Mouse (Mus musculus) lung, embryonic 14.5 days (tissue): ENCODE results near the gene Snai1. TPM values are rescaled to one million over a fixed set of nuclear protein-coding genes. Genes with fewer than 3 reads are reported as not detected.

ENCODE experiments used
- ATAC-seq: fragments of 200-750 bp; cut with Nextera tagmentation; 2 replicates; pipeline ENCODE4 v1.8.0; 2017; ENCODE audit warnings: mild to moderate bottlenecking, moderate TSS enrichment, moderate library complexity; ENCODE audit not compliant: insufficient read depth
- DNase-seq: peaks from one replicate; pipeline ENCODE4 v3.0.0-alpha.2; 2015
- H3K27ac ChIP-seq: fragments of 300-500 bp; sonication (generic); 2 replicates; pipeline ENCODE4 v1.5.1; 2014; ENCODE audit warnings: low read depth, mild to moderate bottlenecking, moderate library complexity
- H3K27me3 ChIP-seq: fragments of 300-500 bp; sonication (generic); 2 replicates; pipeline ENCODE4 v1.6.1; 2014; ENCODE audit warnings: low read length, control low read depth; ENCODE audit not compliant: insufficient read depth
- H3K36me3 ChIP-seq: fragments of 300-500 bp; sonication (generic); 2 replicates; pipeline ENCODE4 v1.6.1; 2014; ENCODE audit warnings: control low read depth; ENCODE audit not compliant: insufficient read depth
- H3K4me1 ChIP-seq: fragments of 300-500 bp; sonication (generic); 2 replicates; pipeline ENCODE4 v1.6.1; 2014; ENCODE audit warnings: antibody characterized with exemption, control low read depth; ENCODE audit not compliant: insufficient read depth
- H3K4me2 ChIP-seq: fragments of 300-500 bp; sonication (generic); 2 replicates; pipeline ENCODE4 v1.6.1; 2014; ENCODE audit warnings: mild to moderate bottlenecking
- H3K4me3 ChIP-seq: fragments of 300-500 bp; sonication (generic); 2 replicates; pipeline ENCODE4 v1.5.1; 2014; ENCODE audit warnings: low read depth, low read length
- H3K9ac ChIP-seq: fragments of 300-500 bp; sonication (generic); 2 replicates; pipeline ENCODE4 v1.6.1; 2014
- H3K9me3 ChIP-seq: fragments of 300-500 bp; sonication (generic); 2 replicates; pipeline ENCODE4 v1.6.1; 2016; ENCODE audit warnings: low read depth, low read length, control low read depth
- CTCF ChIP-seq: IDR thresholded peaks from 2 replicates; pipeline ENCODE4 v1.5.1; 2016; ENCODE audit warnings: antibody characterized with exemption, low read depth
- WGBS: fragments of 180-500 bp; shearing (Covaris S2); extraction: QIAGEN DNeasy Blood & Tissue Kit; methylation state at CpG from one replicate; pipeline ENCODE4 v1.1.7; 2014; 5-methylcytosine and 5-hydroxymethylcytosine counted together
- polyA plus RNA-seq: library from polyadenylated mRNA; unstranded; fragments of >200 nt; fragmentation: Nextera tagmentation; extraction: Ambion mirVana; gene quantifications from 2 replicates; pipeline ENCODE4 v1.2.1, GENCODE M21; 2014

The Snai1 gene
- polyA plus RNA-seq, 1 experiment from 2014 or later = 162 TPM

DNA sequence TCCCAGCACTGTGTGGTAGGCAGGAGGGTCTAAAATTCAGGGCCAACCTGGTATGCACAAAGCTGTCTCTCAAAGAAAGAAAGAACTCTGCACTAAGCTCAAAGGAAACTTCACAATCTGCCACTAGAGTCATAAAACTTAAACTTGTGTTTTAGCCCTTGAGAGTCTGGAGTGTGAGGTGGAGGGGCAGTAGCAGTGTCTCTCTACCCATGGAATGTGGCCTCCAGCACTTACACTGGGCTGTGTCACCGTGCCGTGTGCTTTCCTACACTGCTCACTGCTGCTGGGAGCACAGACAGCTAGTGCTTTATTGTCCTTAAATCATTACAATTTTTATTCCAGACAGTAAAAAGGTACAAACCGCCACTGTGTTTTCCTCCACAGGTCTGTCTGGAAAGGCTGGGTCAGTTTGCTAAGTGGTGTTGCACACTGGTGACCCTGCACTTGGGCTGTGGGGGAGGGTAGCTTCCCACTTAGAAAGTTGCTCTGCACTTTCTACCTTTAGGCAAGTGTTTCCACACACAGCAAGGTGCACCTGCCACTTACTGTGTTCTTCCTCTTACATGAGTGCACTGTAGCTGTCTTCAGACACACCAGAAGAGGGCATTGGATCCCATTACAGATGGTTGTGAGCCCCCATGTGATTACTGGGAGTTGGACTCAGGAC, 30.1 kb upstream of the Snai1 start:
- Histone ChIP-seq H3K9me3 (no peaks in the 10 kb centered on the region), H3K27ac (no peak overlapping the region), H3K36me3 (peaks cover 78% of the 10 kb centered on the region), H3K4me2 (no peak overlapping the region), H3K9ac (no peak overlapping the region), H3K4me1 (peaks cover 12% of the 10 kb centered on the region), H3K4me3 (no peak overlapping the region), H3K27me3 (no peaks in the 10 kb centered on the region)
- no peak for ATAC-seq
- TF ChIP-seq CTCF = no peak
- no peak for DNase-seq
- 77% methylated on average over 3 of the region's 3 CpGs for WGBS

DNA sequence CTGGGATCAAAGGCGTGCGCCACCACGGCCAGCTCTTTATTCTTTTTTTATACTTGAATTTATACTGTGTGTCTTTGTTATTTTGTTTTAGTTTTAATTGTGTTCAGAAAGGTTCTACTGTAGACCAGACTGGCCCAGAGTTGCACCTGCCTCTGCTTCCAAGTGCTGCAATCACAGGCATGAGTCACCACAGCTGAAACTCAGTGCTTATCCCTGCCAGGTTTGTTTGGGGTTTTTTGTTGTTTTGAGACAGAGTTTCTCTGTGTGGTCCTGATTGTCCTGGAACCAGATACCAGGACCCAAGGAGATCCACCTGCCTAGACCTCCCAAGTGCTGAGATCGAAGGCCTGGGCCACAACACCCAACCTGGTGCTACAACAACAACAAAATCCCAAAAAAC, 29.4 kb upstream of the Snai1 start:
- 92% methylated on average over 4 of the region's 4 CpGs for WGBS
- Histone ChIP-seq H3K4me2 (no peak overlapping the region), H3K36me3 (peaks cover 86% of the 10 kb centered on the region), H3K27ac (no peak overlapping the region), H3K9me3 (no peaks in the 10 kb centered on the region), H3K9ac (no peak overlapping the region), H3K4me3 (no peak overlapping the region), H3K4me1 (peaks cover 11% of the 10 kb centered on the region), H3K27me3 (no peaks in the 10 kb centered on the region)
- ATAC-seq (no peak), DNase-seq (no peak)
- no peak for TF ChIP-seq CTCF

DNA sequence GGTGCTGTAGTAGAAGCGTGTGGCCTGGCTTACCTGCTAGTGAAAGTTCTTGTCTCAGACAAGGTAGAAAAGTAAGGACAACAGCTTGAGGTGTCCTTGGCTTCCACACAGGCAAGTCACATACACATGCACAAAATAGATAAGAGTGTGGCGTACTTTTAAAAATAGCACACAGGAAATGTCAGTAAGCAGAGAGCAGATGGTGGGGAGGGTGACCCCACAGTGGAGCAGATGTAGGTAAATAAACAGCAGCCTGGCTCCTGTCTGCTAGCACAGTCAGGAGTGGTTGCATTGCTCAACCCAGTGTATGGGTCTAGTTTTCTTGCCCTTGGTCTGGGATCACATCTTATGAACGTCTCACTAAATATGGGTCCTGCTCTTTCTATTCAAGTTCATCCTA, 27.5 kb upstream of the Snai1 start:
- Histone ChIP-seq H3K9ac (no peak overlapping the region), H3K27ac (no peak overlapping the region), H3K9me3 (no peaks in the 10 kb centered on the region), H3K27me3 (no peaks in the 10 kb centered on the region), H3K36me3 (peaks cover 98% of the 10 kb centered on the region), H3K4me2 (no peak overlapping the region), H3K4me1 (no peaks in the 10 kb centered on the region), H3K4me3 (no peak overlapping the region)
- no peak for TF ChIP-seq CTCF
- DNase-seq (no peak), ATAC-seq (no peak)
- WGBS = 67% methylated on average over 3 of the region's 3 CpGs

DNA sequence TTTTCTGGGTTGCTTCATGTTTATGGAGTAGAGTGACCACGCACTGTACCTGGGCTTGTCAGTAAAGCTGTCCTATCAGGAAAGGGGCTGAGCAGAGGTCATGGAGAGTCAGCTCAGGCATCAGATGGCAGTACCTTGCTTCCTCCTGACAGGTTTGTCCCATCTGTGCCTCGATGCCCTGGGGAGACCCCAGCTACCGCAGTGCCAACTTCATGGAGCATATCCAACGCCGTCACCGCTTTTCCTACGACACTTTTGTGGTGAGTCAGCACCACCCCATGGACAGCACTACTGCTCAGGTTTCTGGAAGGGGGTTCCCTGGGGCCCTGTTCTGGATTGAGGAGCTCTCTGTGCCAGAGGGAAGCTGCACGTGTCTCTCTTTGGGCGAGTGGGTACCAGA, 25.6 kb upstream of the Snai1 start:
- WGBS = 95% methylated on average over 9 of the region's 9 CpGs
- no peak for DNase-seq

DNA sequence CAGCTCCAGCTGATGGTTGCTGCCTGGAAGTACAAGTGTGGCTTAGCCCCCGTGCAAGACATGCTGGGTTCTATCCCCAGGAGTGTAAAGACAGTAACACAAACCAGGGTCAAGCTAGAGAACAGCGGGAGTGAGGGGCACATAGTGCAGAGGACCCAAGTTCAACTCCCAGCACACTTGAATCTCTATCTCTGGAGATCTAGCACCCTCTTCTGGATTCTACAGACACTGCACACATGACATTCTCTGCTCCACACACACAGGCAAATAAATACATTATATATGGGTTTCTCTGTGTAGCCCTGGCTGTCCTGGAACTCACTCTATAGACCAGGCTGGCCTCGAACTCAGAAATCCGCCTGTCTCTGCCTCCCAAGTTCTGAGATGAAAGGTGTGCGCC, 25.0 kb upstream of the Snai1 start:
- 91% methylated on average over 5 of the region's 5 CpGs for WGBS
- Histone ChIP-seq H3K4me3 (no peak overlapping the region), H3K27me3 (no peaks in the 10 kb centered on the region), H3K27ac (no peak overlapping the region), H3K4me2 (no peak overlapping the region), H3K9ac (no peak overlapping the region), H3K36me3 (peaks cover 97% of the 10 kb centered on the region), H3K4me1 (no peaks in the 10 kb centered on the region), H3K9me3 (no peaks in the 10 kb centered on the region)
- peak; percentile 51 for TF ChIP-seq CTCF
- DNase-seq (peak; percentile 22), ATAC-seq (no peak)

More for the DNA sequence above, 25.6 kb upstream of the Snai1 start:
- Histone ChIP-seq H3K4me1 (no peaks in the 10 kb centered on the region), H3K4me3 (no peak overlapping the region), H3K36me3 (peaks cover 97% of the 10 kb centered on the region), H3K9me3 (no peaks in the 10 kb centered on the region), H3K4me2 (no peak overlapping the region), H3K27ac (no peak overlapping the region), H3K9ac (no peak overlapping the region), H3K27me3 (no peaks in the 10 kb centered on the region)
- ATAC-seq = no peak
- no peak for TF ChIP-seq CTCF

DNA sequence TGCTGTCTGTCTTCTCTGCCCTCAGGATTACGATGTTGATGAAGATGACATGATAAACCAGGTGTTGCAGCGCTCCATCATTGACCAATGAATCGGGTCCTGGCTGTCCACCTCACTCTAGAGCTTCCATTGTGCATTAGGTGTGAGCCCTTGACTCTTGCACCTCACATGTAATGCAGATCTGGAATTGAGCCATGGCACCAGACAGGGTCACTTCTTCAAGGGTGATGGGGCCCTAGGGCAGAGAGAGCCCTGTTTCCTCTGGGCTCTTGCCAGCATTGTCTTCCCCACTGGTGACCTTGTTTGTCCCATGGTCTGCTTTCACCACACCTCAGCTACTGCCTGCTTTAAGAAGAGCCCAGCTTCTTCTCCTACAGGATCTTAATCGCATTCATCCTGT, 23.4 kb upstream of the Snai1 start:
- H3K9me3 ChIP-seq = no peaks in the 10 kb centered on the region
- ATAC-seq = no peak
- H3K4me1 ChIP-seq = no peaks in the 10 kb centered on the region
- DNase-seq = no peak
- H3K27ac ChIP-seq = no peak overlapping the region
- TF ChIP-seq CTCF = no peak
- no peak overlapping the region for H3K4me2 ChIP-seq
- H3K4me3 ChIP-seq = no peak overlapping the region
- no peaks in the 10 kb centered on the region for H3K27me3 ChIP-seq
- peaks cover 83% of the 10 kb centered on the region for H3K36me3 ChIP-seq
- 89% methylated on average over 4 of the region's 4 CpGs for WGBS
- H3K9ac ChIP-seq = no peak overlapping the region

DNA sequence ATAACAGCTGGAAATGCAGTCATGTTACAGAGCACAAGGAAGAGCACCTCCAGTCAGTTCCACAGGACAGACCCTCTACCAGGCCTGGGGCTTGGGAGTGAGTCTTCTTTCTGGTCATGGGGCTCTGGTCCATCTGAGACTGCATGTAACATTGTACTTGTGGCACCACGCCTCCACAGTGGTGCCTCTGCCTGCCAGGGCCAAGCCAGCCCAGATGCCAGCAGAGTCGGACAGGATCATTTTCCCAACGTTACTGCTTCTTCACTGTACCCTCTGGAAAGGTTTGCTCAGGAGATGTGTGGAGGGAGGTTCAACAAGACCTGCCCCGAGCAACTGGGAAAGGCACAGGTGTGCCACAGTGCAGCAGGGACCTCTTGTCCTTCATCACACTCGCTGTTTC, 22.3 kb upstream of the Snai1 start:
- no peaks in the 10 kb centered on the region for H3K9me3 ChIP-seq
- no peak for TF ChIP-seq CTCF
- no peak overlapping the region for H3K27ac ChIP-seq
- WGBS = 85% methylated on average over 5 of the region's 5 CpGs
- no peak overlapping the region for H3K4me2 ChIP-seq
- no peak overlapping the region for H3K9ac ChIP-seq
- DNase-seq (no peak), ATAC-seq (no peak)
- no peaks in the 10 kb centered on the region for H3K4me1 ChIP-seq
- H3K4me3 ChIP-seq = no peak overlapping the region
- H3K27me3 ChIP-seq = no peaks in the 10 kb centered on the region
- peaks cover 76% of the 10 kb centered on the region for H3K36me3 ChIP-seq
